Mouse (Mus musculus): ENCODE measurements at regions not wholly inside any gene's neighbourhood (a gene's known extent, or its start where the extent isn't known, plus 50 kb on each side); places are given as distances from the start of the nearest gene placed in this dataset.

DNA sequence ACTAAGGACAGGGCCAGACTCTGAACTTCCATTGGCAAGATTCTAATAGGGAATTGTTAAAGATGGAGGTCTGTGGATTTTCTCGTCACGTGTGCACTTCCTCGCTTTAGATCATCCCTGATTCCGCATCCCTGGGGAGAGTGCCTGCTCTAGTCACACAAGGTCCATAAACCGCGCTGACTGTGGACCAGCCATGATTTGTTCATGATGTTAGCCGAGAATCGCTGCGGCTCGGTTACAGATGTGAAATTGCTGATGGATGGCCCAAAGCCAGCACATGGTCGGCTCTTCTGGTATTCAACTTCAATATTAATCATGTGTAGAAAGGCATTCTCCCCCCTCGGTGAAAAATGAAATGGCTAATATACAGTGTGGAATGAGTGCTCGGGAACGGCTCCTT is 387.6 kb upstream of the Nfe2l3 start:
- Histone ChIP-seq H3K4me1 (ENCODE audit: control insufficient read depth, insufficient read depth, insufficient read length, low read length) (no peaks in the 10 kb centered on the region), H3K4me3 (ENCODE audit: low read depth, low read length) (no peak overlapping the region), H3K27me3 (ENCODE audit: control insufficient read depth, insufficient read depth, low read length) (no peaks in the 10 kb centered on the region), H3K36me3 (ENCODE audit: control insufficient read depth, insufficient read depth, low read length) (no peaks in the 10 kb centered on the region), H3K27ac (ENCODE audit: insufficient read depth, low read depth, low read length) (no peak overlapping the region)
- WGBS = 84% methylated on average over 14 of the region's 14 CpGs
- TF ChIP-seq POLR2A (IDR thresholded peaks at IDR 0.05; ENCODE audit: low read depth, low read length) (no peak), CTCF (IDR thresholded peaks at IDR 0.05; ENCODE audit: extremely low read depth, insufficient read length, insufficient replicate concordance, low read depth, low read length) (no peak)

- Histone ChIP-seq H3K27me3 (ENCODE audit: control insufficient read depth, insufficient read depth, low read length) (no peaks in the 10 kb centered on the region), H3K4me1 (ENCODE audit: control insufficient read depth, insufficient read depth, insufficient read length, low read length) (no peaks in the 10 kb centered on the region), H3K4me3 (ENCODE audit: low read depth, low read length) (no peak overlapping the region), H3K27ac (ENCODE audit: insufficient read depth, low read depth, low read length) (no peak overlapping the region), H3K36me3 (ENCODE audit: control insufficient read depth, insufficient read depth, low read length) (no peaks in the 10 kb centered on the region)
- 74% methylated on average over 5 of the region's 5 CpGs for WGBS
- TF ChIP-seq CTCF (IDR thresholded peaks at IDR 0.05; ENCODE audit: extremely low read depth, insufficient read length, insufficient replicate concordance, low read depth, low read length) = no peak
These were observed 380.0 kb upstream of the Nfe2l3 start for GRCm38 (mm10) chr6:51052451-51052921.

DNA sequence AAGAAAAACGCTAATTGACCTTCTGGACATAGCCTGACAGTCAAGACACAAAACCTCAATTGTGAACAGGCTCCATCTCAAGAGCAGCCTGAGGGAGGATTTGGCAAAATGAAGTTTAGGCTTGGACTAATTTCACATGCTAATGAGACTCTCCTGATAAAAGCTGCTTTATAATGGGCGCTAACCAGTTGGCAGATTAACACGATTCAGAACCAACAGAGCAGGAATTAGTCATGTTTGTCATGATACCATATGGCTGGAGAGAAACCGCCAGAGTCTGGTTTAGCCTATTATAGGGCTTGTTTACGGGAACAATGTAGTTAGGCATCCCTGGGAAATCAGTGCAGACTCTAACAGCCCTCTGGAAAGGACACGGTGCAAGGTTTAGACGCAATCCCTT is 375.2 kb upstream of the Nfe2l3 start:
- Histone ChIP-seq H3K4me1 (ENCODE audit: control insufficient read depth, insufficient read depth, insufficient read length, low read length) (no peaks in the 10 kb centered on the region), H3K4me3 (ENCODE audit: low read depth, low read length) (no peak overlapping the region), H3K27me3 (ENCODE audit: control insufficient read depth, insufficient read depth, low read length) (no peaks in the 10 kb centered on the region), H3K36me3 (ENCODE audit: control insufficient read depth, insufficient read depth, low read length) (no peaks in the 10 kb centered on the region), H3K27ac (ENCODE audit: insufficient read depth, low read depth, low read length) (no peak overlapping the region)
- 31% methylated on average over 7 of the region's 7 CpGs for WGBS
- TF ChIP-seq POLR2A (IDR thresholded peaks at IDR 0.05; ENCODE audit: low read depth, low read length) (no peak), CTCF (IDR thresholded peaks at IDR 0.05; ENCODE audit: extremely low read depth, insufficient read length, insufficient replicate concordance, low read depth, low read length) (no peak)

DNA sequence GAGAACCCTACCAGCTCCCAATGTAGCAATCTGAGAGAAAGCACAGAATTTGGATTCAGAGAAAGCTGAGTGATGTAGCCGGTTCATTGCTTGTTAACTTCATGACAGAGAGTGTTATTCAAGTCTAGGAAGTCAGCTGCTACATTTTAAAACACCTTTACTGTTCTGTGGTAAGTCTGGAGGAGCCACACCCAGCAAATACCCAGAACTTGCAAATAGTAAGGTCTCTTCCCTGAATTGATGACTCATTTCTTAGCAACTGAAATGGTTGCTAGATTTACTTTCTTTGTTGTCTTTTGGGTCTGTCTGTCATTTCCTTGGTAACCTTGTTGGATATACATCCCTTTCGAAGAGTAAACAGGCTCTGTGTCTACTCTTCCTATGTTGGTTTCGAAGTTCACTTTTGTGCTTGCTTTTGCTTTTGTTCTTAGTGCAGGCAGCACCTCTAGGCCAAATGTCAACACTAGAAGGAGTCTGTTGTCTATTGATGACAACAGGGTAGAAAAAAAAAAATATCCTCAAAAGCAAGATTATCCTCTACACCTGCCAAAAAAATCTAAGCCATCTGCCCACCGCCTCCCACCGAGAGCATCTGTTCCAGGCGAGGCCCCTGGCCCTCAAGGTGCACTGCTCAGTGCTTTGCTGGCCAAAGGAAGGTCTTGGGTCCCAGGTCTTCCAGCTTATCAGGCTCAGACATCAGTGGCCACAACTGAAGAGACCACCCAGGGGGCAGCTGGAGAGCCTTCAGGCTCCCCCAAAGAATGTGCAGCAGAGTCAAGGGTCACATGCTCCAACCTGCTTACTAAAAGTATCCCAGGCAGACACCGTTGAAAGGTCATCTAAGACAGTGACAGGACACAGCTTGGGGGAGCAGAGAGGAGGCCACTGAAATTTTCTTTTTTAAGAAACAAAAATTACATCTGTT is 372.3 kb upstream of the Nfe2l3 start:
- WGBS = 61% methylated on average over 7 of the region's 7 CpGs
- Histone ChIP-seq H3K27me3 (ENCODE audit: control insufficient read depth, insufficient read depth, low read length) (no peaks in the 10 kb centered on the region), H3K27ac (ENCODE audit: insufficient read depth, low read depth, low read length) (no peak overlapping the region), H3K4me1 (ENCODE audit: control insufficient read depth, insufficient read depth, insufficient read length, low read length) (no peaks in the 10 kb centered on the region), H3K36me3 (ENCODE audit: control insufficient read depth, insufficient read depth, low read length) (no peaks in the 10 kb centered on the region), H3K4me3 (ENCODE audit: low read depth, low read length) (no peak overlapping the region)
- TF ChIP-seq CTCF (IDR thresholded peaks at IDR 0.05; ENCODE audit: extremely low read depth, insufficient read length, insufficient replicate concordance, low read depth, low read length) (no peak), POLR2A (IDR thresholded peaks at IDR 0.05; ENCODE audit: low read depth, low read length) (no peak)

- no peaks in the 10 kb centered on the region for H3K4me1 ChIP-seq (ENCODE audit: control insufficient read depth, insufficient read depth, insufficient read length, low read length)
- 82% methylated on average over 17 of the region's 17 CpGs for WGBS
- no peak overlapping the region for H3K27ac ChIP-seq (ENCODE audit: insufficient read depth, low read depth, low read length)
- H3K4me3 ChIP-seq (ENCODE audit: low read depth, low read length) = no peak overlapping the region
- no peaks in the 10 kb centered on the region for H3K36me3 ChIP-seq (ENCODE audit: control insufficient read depth, insufficient read depth, low read length)
- H3K27me3 ChIP-seq (ENCODE audit: control insufficient read depth, insufficient read depth, low read length) = no peaks in the 10 kb centered on the region
- no peak for TF ChIP-seq CTCF (IDR thresholded peaks at IDR 0.05; ENCODE audit: extremely low read depth, insufficient read length, insufficient replicate concordance, low read depth, low read length)
- TF ChIP-seq POLR2A (IDR thresholded peaks at IDR 0.05; ENCODE audit: low read depth, low read length) = no peak
These were observed 371.5 kb upstream of the Nfe2l3 start for GRCm38 (mm10) chr6:51060848-51061535.

GRCm38 (mm10) chr6:51065156-51065555 is 367.3 kb upstream of the Nfe2l3 start:
- no peak for TF ChIP-seq CTCF (IDR thresholded peaks at IDR 0.05; ENCODE audit: extremely low read depth, insufficient read length, insufficient replicate concordance, low read depth, low read length)
- no peak for TF ChIP-seq POLR2A (IDR thresholded peaks at IDR 0.05; ENCODE audit: low read depth, low read length)
- no peaks in the 10 kb centered on the region for H3K27me3 ChIP-seq (ENCODE audit: control insufficient read depth, insufficient read depth, low read length)
- no peak overlapping the region for H3K4me3 ChIP-seq (ENCODE audit: low read depth, low read length)
- no peaks in the 10 kb centered on the region for H3K4me1 ChIP-seq (ENCODE audit: control insufficient read depth, insufficient read depth, insufficient read length, low read length)
- 79% methylated on average over 6 of the region's 6 CpGs for WGBS
- H3K36me3 ChIP-seq (ENCODE audit: control insufficient read depth, insufficient read depth, low read length) = no peaks in the 10 kb centered on the region
- H3K27ac ChIP-seq (ENCODE audit: insufficient read depth, low read depth, low read length) = no peak overlapping the region

- WGBS = 84% methylated on average over 11 of the region's 11 CpGs
- TF ChIP-seq CTCF (IDR thresholded peaks at IDR 0.05; ENCODE audit: extremely low read depth, insufficient read length, insufficient replicate concordance, low read depth, low read length) (no peak), POLR2A (IDR thresholded peaks at IDR 0.05; ENCODE audit: low read depth, low read length) (no peak)
- H3K27me3 ChIP-seq (ENCODE audit: control insufficient read depth, insufficient read depth, low read length) = no peaks in the 10 kb centered on the region
These were observed 365.1 kb upstream of the Nfe2l3 start for GRCm38 (mm10) chr6:51067332-51067731.

More at GRCm38 (mm10) chr6:51067332-51067731, 365.1 kb upstream of the Nfe2l3 start:
- Histone ChIP-seq H3K36me3 (ENCODE audit: control insufficient read depth, insufficient read depth, low read length) (no peaks in the 10 kb centered on the region), H3K27ac (ENCODE audit: insufficient read depth, low read depth, low read length) (no peak overlapping the region), H3K4me1 (ENCODE audit: control insufficient read depth, insufficient read depth, insufficient read length, low read length) (no peaks in the 10 kb centered on the region), H3K4me3 (ENCODE audit: low read depth, low read length) (no peak overlapping the region)

All from small intestine, adult 2 months (tissue).